In genomic region chr3:101796212-101796611, GRCm38 (mm10) we compare ENCODE assay signal across 19 mouse cellular contexts. TPM values are rescaled to one million over a fixed set of nuclear protein-coding genes. Genes with fewer than 3 reads are reported as not detected.
DNase-seq lines count a peak whose midpoint lies in the region; ATAC-seq and TF ChIP-seq lines count a peak whose summit lies in the region.
"Had no signal": no experiment of that assay in that cellular context is flagged by ENCODE, and none has a peak within 500 bp of the region (broad histone marks: within the 10 kb centered on the region; RNA-seq: fewer than 3 reads in every experiment).

No protein-coding gene starts in this region.

- no peaks in the 10 kb centered on the region for H3K36me3 ChIP-seq in forebrain, embryonic 14.5 days (ENCODE audit: control insufficient read depth, insufficient read depth, low read length)
- H3K36me3 ChIP-seq in forebrain, embryonic 13.5 days (ENCODE audit: poor library complexity, severe bottlenecking): no peaks in the 10 kb centered on the region
- no peaks in the 10 kb centered on the region for H3K36me3 ChIP-seq in hindbrain, embryonic 10.5 days
- H3K36me3 ChIP-seq in hindbrain, embryonic 12.5 days: no peaks in the 10 kb centered on the region
- H3K36me3 ChIP-seq in intestine, embryonic 15.5 days: no peaks in the 10 kb centered on the region
- H3K36me3 ChIP-seq: G1E; hindbrain, embryonic 15.5 days; kidney, embryonic 15.5 days; limb, embryonic 12.5 days had no signal

- H3K27me3 ChIP-seq in forebrain, embryonic 14.5 days (replicated peaks; ENCODE audit: control insufficient read depth, insufficient read depth, low read length): 0 out of 2 replicates have a peak, but pooled peaks cover 3% of the 10 kb centered on the region
- no peaks in the 10 kb centered on the region for H3K27me3 ChIP-seq in forebrain, embryonic 13.5 days
- no peaks in the 10 kb centered on the region for H3K27me3 ChIP-seq in hindbrain, embryonic 10.5 days (ENCODE audit: insufficient read depth, poor library complexity, severe bottlenecking)
- H3K27me3 ChIP-seq in hindbrain, embryonic 12.5 days: peaks cover 7% of the 10 kb centered on the region; the same call in 1 of the 2 replicates
- no peaks in the 10 kb centered on the region for H3K27me3 ChIP-seq in intestine, embryonic 15.5 days (replicated peaks)
- H3K27me3 ChIP-seq: hindbrain, embryonic 15.5 days; kidney, embryonic 15.5 days; limb, embryonic 12.5 days had no signal

- peak; percentile 53 for DNase-seq in forebrain, embryonic 14.5 days (ENCODE audit: low spot score)
- DNase-seq in hindbrain, embryonic 10.5 days (ENCODE audit: low spot score): no peak
- peak; percentile 60 for DNase-seq in brain, embryonic 14.5 days (ENCODE audit: low read depth)
- DNase-seq in urinary bladder, postnatal 36 days (ENCODE audit: low spot score in 2 of 2): no peak
- DNase-seq in adrenal gland, adult (ENCODE audit: inconsistent age in 2 of 2, low spot score in 1 of 2): no peak
- DNase-seq: adrenal gland, postnatal 25 days; embryo, embryonic 11 days; layer of hippocampus, adult 9-11 months; lung, adult 2 months; retina, postnatal 1 day; thymus, postnatal 14 days had no signal

- 29% methylated on average over 7 of the region's 7 CpGs for WGBS in forebrain, embryonic 14.5 days
- WGBS in forebrain, embryonic 13.5 days: 28% methylated on average over 7 of the region's 7 CpGs
- WGBS in hindbrain, embryonic 10.5 days: 37% methylated on average over 7 of the region's 7 CpGs
- 36% methylated on average over 7 of the region's 7 CpGs for WGBS in hindbrain, embryonic 12.5 days
- 29% methylated on average over 7 of the region's 7 CpGs for WGBS in intestine, embryonic 15.5 days

- H3K4me2 ChIP-seq in forebrain, embryonic 14.5 days (ENCODE audit: low read length): no peak overlapping the region
- H3K4me2 ChIP-seq in forebrain, embryonic 13.5 days: no peak overlapping the region
- no peak overlapping the region for H3K4me2 ChIP-seq in hindbrain, embryonic 12.5 days (replicated peaks)
- no peak overlapping the region for H3K4me2 ChIP-seq in intestine, embryonic 15.5 days (replicated peaks)
- H3K4me2 ChIP-seq: hindbrain, embryonic 15.5 days; kidney, embryonic 15.5 days; limb, embryonic 12.5 days had no signal

- H3K27ac ChIP-seq in forebrain, embryonic 14.5 days (ENCODE audit: low read depth, low read length): no peak overlapping the region
- no peak overlapping the region for H3K27ac ChIP-seq in forebrain, embryonic 13.5 days
- H3K27ac ChIP-seq in hindbrain, embryonic 10.5 days: peak overlapping the region; percentile 13; the same call in 1 of the 2 replicates
- no peak overlapping the region for H3K27ac ChIP-seq in hindbrain, embryonic 12.5 days
- H3K27ac ChIP-seq in intestine, embryonic 15.5 days: no peak overlapping the region
- H3K27ac ChIP-seq: hindbrain, embryonic 15.5 days; kidney, embryonic 15.5 days; limb, embryonic 12.5 days had no signal

- no peak overlapping the region for H3K4me3 ChIP-seq in forebrain, embryonic 14.5 days (ENCODE audit: low read depth, low read length)
- H3K4me3 ChIP-seq in forebrain, embryonic 13.5 days: no peak overlapping the region
- no peak overlapping the region for H3K4me3 ChIP-seq in hindbrain, embryonic 10.5 days
- H3K4me3 ChIP-seq in hindbrain, embryonic 12.5 days: no peak overlapping the region
- H3K4me3 ChIP-seq in intestine, embryonic 15.5 days (replicated peaks): no peak overlapping the region
- H3K4me3 ChIP-seq: hindbrain, embryonic 15.5 days; kidney, embryonic 15.5 days; limb, embryonic 12.5 days; megakaryocyte, embryonic 14.5 days had no signal

- TF ChIP-seq CTCF in brain, embryonic 14.5 days (IDR thresholded peaks at IDR 0.05; ENCODE audit: borderline replicate concordance, extremely low read depth, insufficient read depth, insufficient read length): no peak

- ATAC-seq in forebrain, embryonic 14.5 days: peak; percentile 36; the same call in 1 of the 2 replicates
- ATAC-seq in forebrain, embryonic 13.5 days: no peak
- no peak for ATAC-seq in hindbrain, embryonic 12.5 days (ENCODE audit: low FRiP score)
- peak; percentile 66 for ATAC-seq in intestine, embryonic 15.5 days

- H3K4me1 ChIP-seq in forebrain, embryonic 14.5 days (ENCODE audit: control insufficient read depth, insufficient read depth, low read length): peaks cover 15% of the 10 kb centered on the region
- peaks cover 33% of the 10 kb centered on the region for H3K4me1 ChIP-seq in forebrain, embryonic 13.5 days
- peaks cover 53% of the 10 kb centered on the region for H3K4me1 ChIP-seq in hindbrain, embryonic 10.5 days (replicated peaks)
- peaks cover 36% of the 10 kb centered on the region for H3K4me1 ChIP-seq in hindbrain, embryonic 12.5 days
- H3K4me1 ChIP-seq in intestine, embryonic 15.5 days (replicated peaks): peaks cover 31% of the 10 kb centered on the region

- TF ChIP-seq POLR2A in brain, embryonic 14.5 days (IDR thresholded peaks at IDR 0.05; ENCODE audit: borderline replicate concordance, extremely low read depth, insufficient read depth, insufficient read length, poor library complexity, severe bottlenecking): no peak

- no peak overlapping the region for H3K9ac ChIP-seq in forebrain, embryonic 14.5 days (ENCODE audit: low read length)
- H3K9ac ChIP-seq in forebrain, embryonic 13.5 days: no peak overlapping the region
- H3K9ac ChIP-seq in hindbrain, embryonic 12.5 days: no peak overlapping the region
- no peak overlapping the region for H3K9ac ChIP-seq in intestine, embryonic 15.5 days
- H3K9ac ChIP-seq: hindbrain, embryonic 15.5 days; kidney, embryonic 15.5 days; limb, embryonic 12.5 days had no signal

- no peaks in the 10 kb centered on the region for H3K9me3 ChIP-seq in forebrain, embryonic 14.5 days (replicated peaks; ENCODE audit: control insufficient read depth, low read length)
- no peaks in the 10 kb centered on the region for H3K9me3 ChIP-seq in forebrain, embryonic 13.5 days (replicated peaks)
- no peaks in the 10 kb centered on the region for H3K9me3 ChIP-seq in hindbrain, embryonic 10.5 days
- no peaks in the 10 kb centered on the region for H3K9me3 ChIP-seq in hindbrain, embryonic 12.5 days (replicated peaks)
- no peaks in the 10 kb centered on the region for H3K9me3 ChIP-seq in intestine, embryonic 15.5 days
- H3K9me3 ChIP-seq: G1E; hindbrain, embryonic 15.5 days; kidney, embryonic 15.5 days; limb, embryonic 12.5 days; megakaryocyte, embryonic 14.5 days had no signal

RNA-seq across cellular contexts. Expression of gene Mab21l3, which starts 52.5 kb away (rescaled TPM):
- polyA plus RNA-seq in forebrain, embryonic 14.5 days (2014; fragmentation: Nextera tagmentation; extraction: Ambion mirVana): 0.20 and 0.42 TPM in 2 replicates
- 0.50 and 0.54 TPM in 2 replicates for polyA plus RNA-seq in forebrain, embryonic 13.5 days (2015; fragmentation: Nextera tagmentation; extraction: Ambion mirVana)
- polyA plus RNA-seq in hindbrain, embryonic 10.5 days (2016; fragmentation: Nextera tagmentation; extraction: Ambion mirVana): 0.47 TPM in 2 replicates
- polyA plus RNA-seq in hindbrain, embryonic 12.5 days (2016; fragmentation: Nextera tagmentation; extraction: Ambion mirVana): 0.71 and 0.72 TPM in 2 replicates
- polyA plus RNA-seq in brain, embryonic 14.5 days (2012; rRNA removed): 0.51 and 0.55 TPM in 2 replicates
- 5.8 and 6.4 TPM in 2 replicates for polyA plus RNA-seq in intestine, embryonic 15.5 days (2015; fragmentation: Nextera tagmentation; extraction: Ambion mirVana)
- polyA plus RNA-seq: G1E had no signal

Comparison
In these comparisons a context has a peak if more than half of its experiments do, and no peak if none do; other contexts are left out.
1. ATAC-seq: peak in forebrain, embryonic 14.5 days (single experiment) and intestine, embryonic 15.5 days (single experiment); none in forebrain, embryonic 13.5 days (single experiment) and hindbrain, embryonic 12.5 days (single experiment).
2. DNase-seq: peak in forebrain, embryonic 14.5 days (single experiment) and brain, embryonic 14.5 days (single experiment); none in hindbrain, embryonic 10.5 days (single experiment), urinary bladder, postnatal 36 days (0 of 2) and adrenal gland, adult (0 of 2).